Mouse (Mus musculus) adrenal gland, adult 18-20 months (tissue): ENCODE measurements around the gene Naa20. TPM values are rescaled to one million over a fixed set of nuclear protein-coding genes. Genes with fewer than 3 reads are reported as not detected.

ENCODE experiments used
- DNase-seq, 2 experiments: peaks; one replicate each; pipeline ENCODE4 v3.0.0; 2021 to 2022; ENCODE audit warnings: low spot score in 2 of 2
- long read RNA-seq, 2 experiments: library from polyadenylated mRNA; stranded (forward); transcript quantifications; one replicate each; pipeline ENCODE4 v2.0.0; 2021
- total RNA-seq, 2 experiments: library from RNA; stranded (reverse); gene quantifications; 1 replicate in 1 of 2; 2 replicates in 1 of 2; pipeline ENCODE4 v1.2.3; 2021

The Naa20 gene
- total RNA-seq: 10 to 100 TPM; 50.6 to 59.5 TPM
- long read RNA-seq, experiment 1, transcript Naa20-202 (6 exons, 1,142 nt): major isoform, 15 of 17 reads
- long read RNA-seq, experiment 1, partial matches to known transcripts: 0 of 17 reads
- long read RNA-seq, experiment 1, other reads (novel, unspliced or antisense): 2 of 17 reads
- long read RNA-seq, experiment 2, transcript Naa20-202 (6 exons, 1,142 nt): major isoform, 62 of 77 reads
- long read RNA-seq, experiment 2, partial matches to known transcripts: 3 of 77 reads
- long read RNA-seq, experiment 2, other reads (novel, unspliced or antisense): 12 of 77 reads

- DNase-seq: no peak
Measured at GRCm38 (mm10) chr2:145901861-145902260, at the start of gene Naa20. Gene Naa20 (plus strand): TSS chr2:145902099.

GRCm38 (mm10) chr2:145855831-145856230, 46.1 kb upstream of the Naa20 start:
- no peak for DNase-seq

- DNase-seq: peak in 1 of 2 experiments; percentile 26
Measured at GRCm38 (mm10) chr2:145857864-145858263, 44.0 kb upstream of the Naa20 start.

GRCm38 (mm10) chr2:145859442-145859931, 42.4 kb upstream of the Naa20 start:
- DNase-seq: no peak

GRCm38 (mm10) chr2:145859932-145860801, 41.7 kb upstream of the Naa20 start:
- DNase-seq: peak; percentile 80

- DNase-seq: no peak
Measured at GRCm38 (mm10) chr2:145861193-145862123, 40.4 kb upstream of the Naa20 start.

- no peak for DNase-seq
Measured at GRCm38 (mm10) chr2:145862206-145862817, 39.6 kb upstream of the Naa20 start.

- DNase-seq: no peak
Measured at GRCm38 (mm10) chr2:145865344-145865743, 36.6 kb upstream of the Naa20 start.

GRCm38 (mm10) chr2:145866238-145866637, 35.7 kb upstream of the Naa20 start:
- DNase-seq: no peak

GRCm38 (mm10) chr2:145866695-145867449, 35.0 kb upstream of the Naa20 start:
- no peak for DNase-seq

GRCm38 (mm10) chr2:145871308-145871707, 30.6 kb upstream of the Naa20 start:
- DNase-seq: no peak

- DNase-seq: no peak
Measured at GRCm38 (mm10) chr2:145872099-145872498, 29.8 kb upstream of the Naa20 start.

- DNase-seq: no peak
Measured at GRCm38 (mm10) chr2:145873953-145874352, 27.9 kb upstream of the Naa20 start.

- DNase-seq: no peak
Measured at GRCm38 (mm10) chr2:145874879-145875482, 26.9 kb upstream of the Naa20 start.

- DNase-seq: no peak
Measured at GRCm38 (mm10) chr2:145877191-145877590, 24.7 kb upstream of the Naa20 start.

GRCm38 (mm10) chr2:145880887-145881747, 20.8 kb upstream of the Naa20 start:
- no peak for DNase-seq

- no peak for DNase-seq
Measured at GRCm38 (mm10) chr2:145881932-145882331, 20.0 kb upstream of the Naa20 start.

- DNase-seq: no peak
Measured at GRCm38 (mm10) chr2:145882398-145882797, 19.5 kb upstream of the Naa20 start.
